Mouse (Mus musculus) lung, adult 2 months (tissue): ENCODE measurements around the gene Nde1.

ENCODE experiments used
- CTCF ChIP-seq: fragments of 200-500 bp; IDR thresholded peaks from 2 replicates; pipeline ENCODE4 v1.5.1; 2011; ENCODE audit warnings: mild to moderate bottlenecking, low read length, control low read depth; ENCODE audit not compliant: insufficient read depth
- POLR2A ChIP-seq: fragments of 200-500 bp; IDR thresholded peaks from 2 replicates; pipeline ENCODE4 v1.6.1; 2011; ENCODE audit warnings: low read depth, mild to moderate bottlenecking, control low read depth, low read length, borderline replicate concordance; ENCODE audit errors: extremely low read depth

GRCm38 (mm10) chr16:14182360-14182759 is 19.3 kb downstream of the Nde1 start:
- TF ChIP-seq CTCF: no peak
- no peak for TF ChIP-seq POLR2A
